Mouse (Mus musculus): Measurements from ENCODE around the gene Sh3bp1.
A peak's percentile ranks its signal among the peaks of the same experiment; 100 is the strongest.

Gene Sh3bp1

DNA sequence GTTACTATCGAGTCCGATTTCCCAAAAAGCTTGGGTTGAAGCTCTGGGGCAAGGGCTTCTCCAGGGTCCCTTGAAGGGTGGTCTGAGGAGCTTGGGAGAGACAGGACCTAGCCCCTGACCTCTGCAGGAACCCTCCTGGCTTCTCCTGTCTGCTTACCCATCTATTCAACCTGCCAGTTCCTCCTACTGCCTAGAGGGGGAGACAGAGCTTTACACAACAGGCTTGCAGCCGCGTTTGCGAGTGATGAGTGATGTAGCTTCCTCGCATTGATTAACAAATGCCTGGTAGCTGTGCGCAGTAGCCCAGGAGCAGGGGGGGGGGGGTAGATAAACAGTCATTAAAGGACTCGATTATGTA, 16.1 kb downstream of the Sh3bp1 start:
- DNase-seq (ENCODE audit: low spot score) = peak; percentile 65

DNA sequence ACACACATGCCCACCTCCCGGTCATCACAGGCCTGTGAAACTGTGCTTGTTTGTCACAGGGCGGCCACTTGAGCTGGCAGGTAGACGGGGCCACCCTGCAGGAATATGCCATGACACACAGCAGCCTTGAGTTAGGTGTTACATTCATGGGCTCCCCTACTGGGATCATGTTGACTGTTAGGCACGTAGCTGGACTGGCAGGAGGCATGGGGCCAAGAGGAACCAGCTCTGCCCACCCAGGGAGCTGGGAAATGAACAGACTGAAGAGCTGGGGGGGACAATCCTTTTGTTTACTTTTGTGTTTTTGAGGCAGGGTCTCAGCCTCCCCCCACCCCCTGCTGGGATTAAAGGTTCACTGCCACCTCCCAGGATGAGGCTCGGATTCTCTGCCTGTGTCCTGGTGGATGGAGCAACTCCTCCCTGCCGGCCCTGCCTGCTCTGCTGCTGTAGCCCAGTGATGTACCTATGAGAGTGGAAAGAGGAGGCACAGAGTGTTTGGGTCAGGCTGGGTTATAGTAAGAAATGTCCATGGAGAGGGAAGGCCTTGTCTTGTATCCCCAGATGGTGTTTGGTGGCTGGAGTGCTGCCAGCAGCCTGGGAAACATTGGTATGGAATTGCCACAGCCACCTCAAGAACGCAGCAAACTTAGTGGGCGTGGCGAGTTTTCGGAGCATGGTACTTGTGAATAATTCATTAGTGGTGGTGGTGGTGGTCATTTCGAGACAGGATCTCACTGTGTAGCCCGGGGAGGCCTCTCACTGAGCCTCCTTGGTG, 16.7 kb downstream of the Sh3bp1 start:
- DNase-seq (ENCODE audit: low spot score) = no peak

- no peak for DNase-seq (ENCODE audit: low spot score)
Measured at GRCm38 (mm10) chr15:78918126-78918525, 18.6 kb downstream of the Sh3bp1 start.

DNA sequence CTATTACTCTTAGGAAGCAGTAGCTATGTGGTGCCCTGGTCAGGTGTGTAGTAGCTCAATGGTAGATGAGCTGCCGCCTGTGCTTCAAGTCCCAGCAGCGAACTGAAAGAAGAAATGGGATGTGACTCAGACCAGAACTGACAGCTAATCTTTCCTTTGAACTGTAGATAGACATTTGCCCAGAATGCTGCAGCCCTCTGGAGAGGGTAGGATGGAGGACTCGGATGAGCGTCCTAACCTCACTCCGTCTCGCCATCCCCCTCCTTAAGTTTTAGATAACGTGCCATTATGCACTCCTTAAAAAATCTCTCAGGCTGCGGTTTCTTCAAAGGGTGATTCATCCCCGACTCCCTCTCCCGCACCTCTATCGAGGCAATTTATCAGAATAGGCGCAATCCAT, 20.3 kb downstream of the Sh3bp1 start:
- no peak for DNase-seq (ENCODE audit: low spot score)

DNA sequence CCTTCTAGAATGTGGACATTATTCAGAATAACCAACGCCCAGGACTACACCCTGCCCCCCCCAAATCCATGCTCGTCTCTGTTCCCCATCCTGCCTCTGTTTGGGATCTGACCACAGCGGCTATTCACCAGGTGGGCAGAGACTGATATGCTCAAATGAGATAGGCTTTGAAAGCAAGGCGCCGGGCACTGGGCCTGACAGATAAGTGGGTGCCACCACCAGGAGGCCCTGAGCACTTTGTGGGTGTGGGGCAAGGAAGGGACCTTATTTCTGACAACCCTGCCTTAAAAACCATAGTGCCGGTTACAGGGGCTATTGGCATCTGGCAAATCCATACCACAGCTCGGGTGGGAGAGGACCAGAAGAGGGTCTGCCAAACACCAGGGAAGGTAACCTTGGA, 23.1 kb downstream of the Sh3bp1 start:
- DNase-seq (ENCODE audit: low spot score) = no peak

- DNase-seq (ENCODE audit: low spot score) = no peak
Measured at GRCm38 (mm10) chr15:78923585-78923984, 24.0 kb downstream of the Sh3bp1 start.

DNA sequence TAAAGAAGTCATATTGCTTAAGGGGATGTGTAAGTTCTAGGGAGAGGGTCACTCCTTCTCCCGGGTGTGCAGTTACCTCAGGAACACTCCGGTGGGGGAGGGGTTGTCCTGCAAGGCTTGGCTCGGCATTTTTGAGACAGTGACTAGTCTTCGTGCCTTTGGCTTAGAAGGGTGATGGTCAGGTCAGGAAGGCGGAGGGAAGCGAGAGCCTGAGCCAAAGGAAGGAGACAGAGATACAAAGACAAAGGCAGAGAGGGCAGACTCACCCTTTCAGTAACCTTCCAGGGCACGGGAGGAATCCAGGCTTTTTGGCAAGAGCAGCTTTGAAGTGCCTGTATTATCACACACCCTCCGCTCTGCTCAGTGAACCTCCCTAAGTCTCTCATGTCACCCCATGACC, 25.6 kb downstream of the Sh3bp1 start:
- DNase-seq (ENCODE audit: low spot score) = no peak

DNA sequence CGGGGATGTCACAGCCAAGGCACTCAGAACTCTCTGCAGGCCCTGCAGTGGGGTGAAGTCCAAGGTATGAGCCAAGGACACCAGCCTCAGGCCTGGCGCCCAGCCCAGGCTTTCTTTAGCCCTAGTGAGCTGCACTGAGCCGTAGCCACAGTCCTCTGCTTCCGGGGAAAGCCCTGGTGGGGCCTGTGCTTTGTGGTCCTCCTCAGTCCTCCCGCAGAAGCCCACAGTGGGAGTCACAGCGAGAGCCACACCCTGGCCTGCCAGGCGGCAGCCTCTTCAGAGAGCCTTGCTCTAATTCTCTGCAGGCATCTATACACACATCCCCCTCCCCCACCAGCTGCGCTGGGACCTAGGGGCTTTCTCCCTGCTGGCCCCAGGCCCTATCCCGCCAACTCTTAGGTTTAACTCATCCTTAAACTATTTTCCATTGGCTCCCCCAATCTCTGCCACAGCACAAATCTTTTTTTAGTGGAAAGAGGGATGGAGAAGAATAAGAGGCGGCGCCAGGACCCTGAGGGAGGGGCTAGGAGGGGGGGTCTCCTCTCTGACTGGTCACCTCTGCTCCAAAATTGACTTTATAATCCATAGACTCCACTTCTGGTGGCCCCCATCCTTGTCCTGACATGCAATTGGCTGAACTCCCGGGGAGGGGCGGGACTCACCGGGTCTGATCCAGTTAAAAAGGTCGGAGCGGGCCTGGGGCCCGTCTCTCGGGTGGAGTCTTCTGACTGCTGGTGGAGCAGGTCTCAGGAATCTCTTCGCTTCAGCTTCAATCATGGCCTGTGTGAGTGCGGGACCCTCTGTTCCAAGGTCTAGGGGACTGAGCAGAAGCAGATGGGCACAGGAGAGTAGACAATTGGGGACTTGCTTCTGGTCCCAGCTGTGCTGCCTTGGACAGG, 26.7 kb downstream of the Sh3bp1 start, which contains the start of gene Lgals1:
Lgals1 (plus strand) TSS at position 705 of the 899 bp plus-strand sequence.
- no peak for DNase-seq (ENCODE audit: low spot score)

- DNase-seq (ENCODE audit: low spot score) = no peak
Measured at GRCm38 (mm10) chr15:78927021-78927787, 27.6 kb downstream of the Sh3bp1 start.

DNA sequence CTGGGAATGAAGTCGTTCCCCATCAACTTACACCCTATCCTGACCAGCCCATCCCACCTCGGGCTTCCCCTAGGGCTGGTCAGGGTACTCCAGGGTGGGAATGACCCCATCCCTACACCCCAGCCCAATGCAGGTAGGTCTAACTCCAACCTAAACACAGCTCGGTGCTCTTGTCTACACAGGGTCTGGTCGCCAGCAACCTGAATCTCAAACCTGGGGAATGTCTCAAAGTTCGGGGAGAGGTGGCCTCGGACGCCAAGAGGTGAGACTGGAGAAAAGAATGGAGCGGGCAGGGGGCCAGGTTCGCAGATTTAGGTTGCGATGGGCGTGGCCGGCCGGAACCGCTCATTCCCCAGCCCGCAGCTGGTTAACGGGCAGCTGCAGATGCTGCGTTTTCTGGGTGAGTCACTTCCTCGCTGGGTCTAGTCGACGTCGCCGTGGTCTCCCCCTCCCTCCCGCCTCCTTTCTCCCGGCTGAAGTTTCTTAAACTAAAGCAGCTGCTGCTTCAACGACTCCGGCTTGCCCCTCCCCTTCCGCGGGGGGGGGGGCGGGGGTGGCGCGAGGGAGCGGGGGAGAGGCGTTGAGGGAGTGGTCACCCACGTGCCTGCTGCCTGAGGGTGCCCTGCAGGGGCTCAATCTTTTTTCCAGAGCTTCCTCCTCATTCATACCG, 28.4 kb downstream of the Sh3bp1 start:
- no peak for DNase-seq (ENCODE audit: low spot score)

DNA sequence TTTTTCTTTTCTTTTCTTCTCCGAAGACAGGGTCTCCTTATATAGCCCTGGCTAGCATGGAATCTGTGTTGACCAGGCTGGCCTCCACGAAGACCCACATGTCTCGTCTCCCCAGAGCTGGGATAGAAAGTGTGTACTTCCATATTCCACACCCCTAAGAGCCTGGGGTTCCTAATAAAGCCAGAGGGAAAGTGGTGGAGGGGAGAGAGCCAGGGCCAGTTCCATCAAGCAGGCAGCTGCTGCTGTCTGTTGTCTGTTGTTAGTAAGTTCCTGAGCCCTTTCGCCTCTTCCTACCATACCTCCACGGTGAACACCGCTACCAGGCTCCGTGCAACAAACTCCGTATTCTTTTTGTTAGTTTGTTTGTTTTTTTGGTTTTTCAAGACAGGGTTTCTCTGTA, 29.0 kb downstream of the Sh3bp1 start:
- DNase-seq (ENCODE audit: low spot score) = no peak

DNA sequence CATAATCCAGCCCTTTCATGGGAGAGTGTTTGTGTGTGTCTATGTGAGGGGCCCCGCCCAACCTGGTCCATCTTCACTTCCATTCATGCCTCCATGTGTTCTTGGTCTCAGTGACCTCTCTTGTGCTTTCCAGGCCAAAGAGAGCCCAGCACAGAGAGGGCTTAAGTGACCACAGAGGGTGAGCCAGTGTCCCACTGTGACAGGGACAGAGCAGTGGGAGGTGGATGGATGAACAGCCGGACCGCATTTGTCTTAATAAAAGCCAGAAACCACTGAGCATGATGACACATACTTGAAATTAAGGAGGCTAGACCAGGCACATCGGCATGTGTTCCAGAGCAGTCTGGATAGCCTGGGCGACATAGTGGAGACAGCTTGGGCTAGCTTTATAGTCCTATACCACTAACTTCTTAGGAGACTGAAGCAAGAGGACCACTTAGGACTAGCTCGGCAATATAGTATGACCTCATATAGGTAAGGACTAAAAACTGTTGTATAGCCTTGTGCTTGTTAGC, 30.7 kb downstream of the Sh3bp1 start:
- no peak for DNase-seq (ENCODE audit: low spot score)

GRCm38 (mm10) chr15:78930801-78931426, 31.3 kb downstream of the Sh3bp1 start:
- no peak for DNase-seq (ENCODE audit: low spot score)

DNA sequence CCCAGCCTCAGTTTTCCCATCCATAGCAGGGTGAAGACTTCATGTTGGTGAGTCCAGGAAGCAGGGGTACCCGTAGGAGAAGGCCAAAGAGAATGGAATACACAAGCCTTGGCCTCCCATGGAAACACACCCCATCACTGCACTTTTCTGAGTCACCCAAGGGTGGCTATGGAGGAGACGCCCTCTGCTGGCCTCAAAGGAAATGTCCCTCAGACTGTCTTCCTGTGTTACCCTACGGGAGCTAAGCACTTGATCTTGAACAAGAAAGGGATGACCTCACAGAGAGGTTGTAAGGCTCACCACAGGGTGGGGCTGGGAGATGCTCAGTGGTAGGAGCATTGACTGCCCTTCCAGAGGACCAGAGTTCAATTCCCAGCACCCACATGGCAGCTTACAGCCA, 32.0 kb downstream of the Sh3bp1 start:
- DNase-seq (ENCODE audit: low spot score) = no peak

GRCm38 (mm10) chr15:78934784-78935320, 35.3 kb downstream of the Sh3bp1 start, which contains the start of gene Nol12:
Gene Nol12 (plus strand): TSS chr15:78934933.
- DNase-seq (ENCODE audit: low spot score) = peak; percentile 86

- no peak for DNase-seq (ENCODE audit: low spot score)
Measured at GRCm38 (mm10) chr15:78936403-78936802, 36.8 kb downstream of the Sh3bp1 start.

DNA sequence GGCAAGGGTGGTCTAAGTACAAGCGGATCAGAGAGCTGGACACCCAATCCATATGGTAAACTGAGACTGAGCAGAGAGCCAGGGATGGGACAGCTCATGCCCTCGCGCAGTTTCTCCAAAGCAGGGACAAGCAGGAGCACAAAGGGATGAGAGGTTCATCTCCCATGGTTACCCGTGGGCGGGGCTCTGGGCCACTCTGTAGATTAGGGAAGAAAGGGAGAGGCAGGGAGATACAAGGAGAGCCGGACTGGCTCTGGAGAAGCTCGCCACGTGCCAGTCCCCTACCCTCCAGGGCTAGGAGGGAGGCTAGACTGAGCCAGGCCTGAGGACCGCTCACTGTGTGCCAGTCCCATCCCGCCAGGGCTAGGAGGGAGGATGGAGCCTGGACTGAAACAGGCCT, 37.7 kb downstream of the Sh3bp1 start:
- no peak for DNase-seq (ENCODE audit: low spot score)

DNA sequence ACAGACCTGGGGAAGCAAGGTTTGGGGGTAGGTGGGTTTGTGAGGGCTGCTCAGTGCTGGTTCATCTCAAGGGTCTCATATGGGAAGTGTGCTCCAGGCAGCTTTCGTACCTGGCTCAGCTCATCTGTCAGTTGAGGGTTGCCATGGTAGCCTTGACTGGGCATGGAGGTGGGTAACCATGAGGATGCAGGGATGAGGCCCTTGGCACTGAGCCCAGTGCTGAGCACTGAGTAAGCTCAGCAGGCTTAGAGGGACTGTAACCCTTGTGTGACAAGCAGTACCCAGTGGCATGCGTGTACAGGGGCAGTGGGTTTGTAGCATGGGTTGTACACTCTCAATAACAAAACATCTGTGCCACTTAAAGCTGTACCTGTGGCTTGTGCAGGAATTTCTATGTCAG, 38.4 kb downstream of the Sh3bp1 start:
- no peak for DNase-seq (ENCODE audit: low spot score)

- DNase-seq (ENCODE audit: low spot score) = no peak
Measured at GRCm38 (mm10) chr15:78940325-78940724, 40.8 kb downstream of the Sh3bp1 start.

- DNase-seq (ENCODE audit: low spot score) = peak; percentile 73
Measured at GRCm38 (mm10) chr15:78942663-78943062, 43.1 kb downstream of the Sh3bp1 start.

DNA sequence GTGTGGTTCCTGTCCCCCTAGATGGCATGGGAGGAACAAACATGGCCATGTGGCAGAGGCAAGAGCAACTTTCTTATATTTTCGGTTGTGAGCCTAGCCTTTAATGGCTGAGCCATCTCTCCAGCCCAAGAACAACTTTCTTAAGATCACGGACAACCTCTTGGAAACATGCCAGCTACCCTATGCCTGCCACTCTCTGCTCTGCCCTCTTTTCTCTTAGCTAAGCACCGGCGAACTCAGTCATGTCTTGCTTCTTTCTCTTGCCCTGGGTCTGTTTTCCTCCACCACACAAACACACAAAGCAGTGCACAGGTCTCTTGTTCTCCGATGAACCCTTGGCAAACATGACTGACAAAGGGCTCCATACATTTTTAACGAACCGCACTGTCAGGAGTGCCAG, 46.7 kb downstream of the Sh3bp1 start:
- DNase-seq (ENCODE audit: low spot score) = no peak

Data from layer of hippocampus, adult 9-10 months (tissue).